In the genomic region with DNA sequence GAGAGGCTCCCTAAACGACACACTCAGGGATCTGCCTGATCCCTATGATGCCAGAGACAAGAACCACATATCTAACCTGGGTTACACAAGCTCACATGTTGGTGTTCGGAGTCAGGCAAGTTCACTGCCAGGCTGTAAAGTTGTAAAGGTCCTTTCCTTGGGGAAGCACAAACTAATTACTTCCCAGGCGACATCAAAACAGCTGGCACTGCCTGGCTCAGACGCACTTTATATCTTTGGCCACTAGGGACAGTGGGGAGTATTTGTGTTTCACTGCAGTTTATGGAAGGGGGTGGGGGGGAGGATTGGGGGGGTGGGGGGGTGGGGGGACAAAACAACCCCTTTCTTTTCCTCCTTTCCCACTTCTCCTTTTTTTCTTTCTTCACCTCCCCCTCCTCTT, we compare ENCODE assay signal across 12 mouse cellular contexts. TPM values are rescaled to one million over a fixed set of nuclear protein-coding genes. Genes with fewer than 3 reads are reported as not detected.
A peak's percentile ranks its signal among the peaks of the same experiment; 100 is the strongest.
DNase-seq lines count a peak whose midpoint lies in the region; ATAC-seq and TF ChIP-seq lines count a peak whose summit lies in the region.
"Had no signal": no experiment of that assay in that cellular context is flagged by ENCODE, and none has a peak within 500 bp of the region (broad histone marks: within the 10 kb centered on the region; RNA-seq: fewer than 3 reads in every experiment).

No protein-coding gene starts in this region.

- no peaks in the 10 kb centered on the region for H3K27me3 ChIP-seq in forebrain, embryonic 14.5 days (replicated peaks; ENCODE audit: control insufficient read depth, insufficient read depth, low read length)
- peaks cover 2% of the 10 kb centered on the region; the same call in 1 of the 2 replicates for H3K27me3 ChIP-seq in forebrain, embryonic 11.5 days (ENCODE audit: control insufficient read depth, insufficient read depth, low read length)
- H3K27me3 ChIP-seq: hindbrain, embryonic 12.5 days; limb, embryonic 15.5 days; midbrain, embryonic 15.5 days had no signal

- H3K4me1 ChIP-seq in forebrain, embryonic 14.5 days (ENCODE audit: control insufficient read depth, insufficient read depth, low read length): peaks cover 6% of the 10 kb centered on the region
- no peaks in the 10 kb centered on the region; the same call in 1 of the 2 replicates for H3K4me1 ChIP-seq in forebrain, embryonic 11.5 days (replicated peaks; ENCODE audit: control insufficient read depth, insufficient read depth, low read length)

- 50% methylated on average over 4 of the region's 4 CpGs for WGBS in forebrain, embryonic 14.5 days
- WGBS in forebrain, embryonic 11.5 days: 38% methylated on average over 4 of the region's 4 CpGs

- no peak overlapping the region for H3K9ac ChIP-seq in forebrain, embryonic 14.5 days (ENCODE audit: low read length)
- H3K9ac ChIP-seq in forebrain, embryonic 11.5 days (ENCODE audit: low read length): no peak overlapping the region
- H3K9ac ChIP-seq: hindbrain, embryonic 12.5 days; limb, embryonic 15.5 days; midbrain, embryonic 15.5 days had no signal

- no peak overlapping the region for H3K4me3 ChIP-seq in forebrain, embryonic 14.5 days (ENCODE audit: low read depth, low read length)
- no peak overlapping the region for H3K4me3 ChIP-seq in forebrain, embryonic 11.5 days (ENCODE audit: low read depth, low read length)
- H3K4me3 ChIP-seq in layer of hippocampus, adult 2 months: no peak overlapping the region
- H3K4me3 ChIP-seq: hindbrain, embryonic 12.5 days; limb, embryonic 15.5 days; midbrain, embryonic 15.5 days had no signal

- no peaks in the 10 kb centered on the region for H3K36me3 ChIP-seq in forebrain, embryonic 14.5 days (ENCODE audit: control insufficient read depth, insufficient read depth, low read length)
- no peaks in the 10 kb centered on the region for H3K36me3 ChIP-seq in forebrain, embryonic 11.5 days (ENCODE audit: control insufficient read depth, insufficient read depth, low read length)
- H3K36me3 ChIP-seq: hindbrain, embryonic 12.5 days; limb, embryonic 15.5 days; midbrain, embryonic 15.5 days had no signal

- no peak overlapping the region for H3K4me2 ChIP-seq in forebrain, embryonic 14.5 days (ENCODE audit: low read length)
- H3K4me2 ChIP-seq in forebrain, embryonic 11.5 days (ENCODE audit: low read depth, low read length, severe bottlenecking): no peak overlapping the region
- H3K4me2 ChIP-seq: hindbrain, embryonic 12.5 days; limb, embryonic 15.5 days; midbrain, embryonic 15.5 days had no signal

- H3K9me3 ChIP-seq in forebrain, embryonic 14.5 days (replicated peaks; ENCODE audit: control insufficient read depth, low read length): no peaks in the 10 kb centered on the region
- H3K9me3 ChIP-seq in forebrain, embryonic 11.5 days (ENCODE audit: control insufficient read depth, low read length): no peaks in the 10 kb centered on the region
- H3K9me3 ChIP-seq: hindbrain, embryonic 12.5 days; limb, embryonic 15.5 days; midbrain, embryonic 15.5 days had no signal

- peak; percentile 27 for DNase-seq in forebrain, embryonic 14.5 days (ENCODE audit: low spot score)
- no peak for DNase-seq in forebrain, embryonic 11.5 days (ENCODE audit: low spot score)
- DNase-seq in layer of hippocampus, adult 2 months (ENCODE audit: low spot score in 2 of 2): no peak
- no peak for DNase-seq in layer of hippocampus, postnatal 25 days (ENCODE audit: extremely low spot score in 1 of 2, low spot score in 1 of 2)
- peak; percentile 3 for DNase-seq in 416B (ENCODE audit: low read depth)
- DNase-seq in spleen, postnatal 10 days (ENCODE audit: low spot score in 2 of 2): no peak
- DNase-seq in cerebellum, adult 11 months: no peak
- DNase-seq: cerebellum, adult 11-12 months had no signal

- TF ChIP-seq CTCF in layer of hippocampus, adult 2 months (conservative IDR thresholded peaks at IDR 0.05): peak; percentile 56

- H3K27ac ChIP-seq in forebrain, embryonic 14.5 days (ENCODE audit: low read depth, low read length): no peak overlapping the region
- H3K27ac ChIP-seq in forebrain, embryonic 11.5 days (ENCODE audit: low read depth, low read length): no peak overlapping the region
- H3K27ac ChIP-seq in layer of hippocampus, adult 2 months: no peak overlapping the region
- H3K27ac ChIP-seq: hindbrain, embryonic 12.5 days; limb, embryonic 15.5 days; midbrain, embryonic 15.5 days had no signal

- no peak for ATAC-seq in forebrain, embryonic 14.5 days
- no peak for ATAC-seq in forebrain, embryonic 11.5 days (replicated peaks; ENCODE audit: low FRiP score)
- ATAC-seq in common myeloid progenitor, adult 5-6 weeks (replicated peaks; ENCODE audit: low read depth, poor library complexity, severe bottlenecking): peak; percentile 67; the same call in 1 of the 2 replicates
- ATAC-seq: midbrain, embryonic 15.5 days had no signal

RNA-seq across cellular contexts. Expression of gene Asb4, which starts 54.6 kb away (rescaled TPM):
- 22.7 and 23.7 TPM in 2 replicates for polyA plus RNA-seq in forebrain, embryonic 14.5 days (2014; fragmentation: Nextera tagmentation; extraction: Ambion mirVana)
- 33.4 and 34.1 TPM in 2 replicates for polyA plus RNA-seq in forebrain, embryonic 11.5 days (2014; fragmentation: Nextera tagmentation; extraction: Ambion mirVana)
- under 1 TPM; 0.22 to 0.36 TPM for total RNA-seq in layer of hippocampus, adult 2 months (2021)
- under 1 TPM; 0.54 to 0.79 TPM for total RNA-seq in layer of hippocampus, postnatal 25 days (2021)
- not detected in 2 replicates for total RNA-seq in common myeloid progenitor, adult 5-6 weeks (2017)

RNA-seq across cellular contexts. Expression of gene Pdk4, which starts 58.4 kb away (rescaled TPM):
- polyA plus RNA-seq in forebrain, embryonic 14.5 days (2014; fragmentation: Nextera tagmentation; extraction: Ambion mirVana): 1.2 and 2.7 TPM in 2 replicates
- polyA plus RNA-seq in forebrain, embryonic 11.5 days (2014; fragmentation: Nextera tagmentation; extraction: Ambion mirVana): 0.80 and 1.4 TPM in 2 replicates
- total RNA-seq in layer of hippocampus, adult 2 months (2021): 10 to 100 TPM; 13.9 to 14.8 TPM
- total RNA-seq in layer of hippocampus, postnatal 25 days (2021): 10 to 100 TPM; 11.1 to 14.1 TPM
- not detected in 2 replicates for total RNA-seq in common myeloid progenitor, adult 5-6 weeks (2017)

Comparison
In these comparisons a context has a peak if more than half of its experiments do, and no peak if none do; other contexts are left out.
1. DNase-seq: peak in forebrain, embryonic 14.5 days (single experiment) and 416B (single experiment); none in forebrain, embryonic 11.5 days (single experiment), layer of hippocampus, adult 2 months (0 of 2), layer of hippocampus, postnatal 25 days (0 of 2), spleen, postnatal 10 days (0 of 2) and cerebellum, adult 11 months (single experiment).
2. RNA of gene Pdk4, which starts 58.4 kb away (total RNA-seq): 13.9 to 14.8 TPM in layer of hippocampus, adult 2 months and 11.1 to 14.1 TPM in layer of hippocampus, postnatal 25 days; not detected in common myeloid progenitor, adult 5-6 weeks; every median in the first group is over 10 times any median in the second.